8 mouse cellular contexts compared by ENCODE assay signal in the genomic region with DNA sequence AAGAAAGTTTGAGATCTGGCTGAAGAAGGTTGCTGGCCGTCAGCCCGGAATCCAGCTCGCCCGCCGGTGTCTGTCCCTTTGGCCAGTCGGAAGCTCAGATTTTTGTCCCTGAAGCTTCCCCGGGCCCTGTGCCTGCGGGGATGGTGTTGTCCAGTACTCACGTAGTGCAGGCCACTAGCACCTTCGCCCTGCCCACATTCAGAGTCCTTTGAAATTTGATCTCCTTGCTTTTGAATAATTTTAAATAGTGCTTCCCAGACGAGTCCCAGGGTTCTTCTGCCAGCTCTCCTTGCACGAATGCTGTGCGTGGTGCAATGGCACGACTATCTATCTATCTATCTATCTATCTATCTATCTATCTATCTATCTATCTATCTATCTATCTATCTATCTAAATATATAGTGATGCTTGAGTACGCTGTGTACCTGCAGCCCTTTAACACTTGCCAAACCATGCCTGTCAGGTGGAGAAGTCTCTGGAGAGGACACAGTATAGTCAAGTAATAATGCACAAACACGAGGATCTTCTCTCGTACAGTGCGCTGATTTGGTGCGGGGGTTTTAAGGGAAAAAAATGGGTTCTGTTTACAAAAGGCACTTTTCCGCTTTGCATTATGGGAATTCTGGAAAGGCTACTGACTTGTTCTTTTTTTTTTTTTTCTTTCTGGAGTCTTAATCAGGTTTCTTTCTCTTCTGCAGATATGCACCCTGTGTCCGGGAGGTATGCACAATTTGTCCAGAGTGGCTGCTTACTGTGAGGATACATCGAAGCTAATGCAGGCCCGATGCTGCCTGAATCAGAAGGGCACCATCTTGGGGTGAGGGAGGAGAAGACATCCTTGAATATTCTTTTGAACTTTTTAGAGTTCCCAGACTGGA. TPM values are rescaled to one million over a fixed set of nuclear protein-coding genes. Genes with fewer than 3 reads are reported as not detected.
DNase-seq lines count a peak whose midpoint lies in the region; ATAC-seq lines count a peak whose summit lies in the region.

A gene (minus strand): TSS at position 162 of the 879 bp plus-strand sequence.

- H3K4me2 ChIP-seq in limb, embryonic 11.5 days (ENCODE audit: low read depth, severe bottlenecking), result peak within 1 kb of the TSS; percentile 65
- peak within 1 kb of the TSS; percentile 79 for H3K4me2 ChIP-seq in midbrain, embryonic 12.5 days (replicated peaks)

- H3K4me3 ChIP-seq in limb, embryonic 11.5 days (ENCODE audit: low read depth, low read length), result peak within 1 kb of the TSS; percentile 68
- peak within 1 kb of the TSS; percentile 56 for H3K4me3 ChIP-seq in midbrain, embryonic 12.5 days

- H3K9ac ChIP-seq in limb, embryonic 11.5 days (ENCODE audit: low read length), result peak within 1 kb of the TSS; percentile 89
- peak within 1 kb of the TSS; percentile 85 for H3K9ac ChIP-seq in midbrain, embryonic 12.5 days (replicated peaks)

- no peaks in the 10 kb centered on the region for H3K27me3 ChIP-seq in limb, embryonic 11.5 days (ENCODE audit: control insufficient read depth, insufficient read depth, low read length)
- H3K27me3 ChIP-seq in midbrain, embryonic 12.5 days, result no peaks in the 10 kb centered on the region

- ATAC-seq in granulocyte monocyte progenitor cell, adult 5-6 weeks (replicated peaks; ENCODE audit: poor library complexity, severe bottlenecking), result peak; percentile 28
- ATAC-seq in limb, embryonic 11.5 days (ENCODE audit: insufficient number of reproducible peaks, low FRiP score, low TSS enrichment, low read depth), result peak; percentile 24; the same call in 1 of the 2 replicates
- ATAC-seq in midbrain, embryonic 12.5 days (ENCODE audit: low FRiP score, low read depth), result peak; percentile 18

- DNase-seq in urinary bladder, adult 18-20 months (ENCODE audit: low spot score in 2 of 2), result peak; percentile 24 to 25
- no peak for DNase-seq in urinary bladder, postnatal 4 days (ENCODE audit: low spot score in 2 of 2)
- peak; percentile 62 to 63 for DNase-seq in cerebellum, postnatal 14 days
- DNase-seq in kidney, adult 11 months, result peak; percentile 39
- peak; percentile 68 for DNase-seq in limb, embryonic 11.5 days (ENCODE audit: low spot score)
- peak; percentile 23 to 64 for DNase-seq in spleen, postnatal 10 days (ENCODE audit: low spot score in 2 of 2)

- 0 out of 2 replicates have a peak, but pooled peaks cover 5% of the 10 kb centered on the region for H3K4me1 ChIP-seq in limb, embryonic 11.5 days (ENCODE audit: control insufficient read depth, insufficient read depth, low read length)
- peaks cover 10% of the 10 kb centered on the region for H3K4me1 ChIP-seq in midbrain, embryonic 12.5 days

- no peaks in the 10 kb centered on the region for H3K36me3 ChIP-seq in limb, embryonic 11.5 days (ENCODE audit: control insufficient read depth, insufficient read depth, low read length)
- H3K36me3 ChIP-seq in midbrain, embryonic 12.5 days, result peaks cover 7% of the 10 kb centered on the region; the same call in 1 of the 2 replicates

- H3K27ac ChIP-seq in limb, embryonic 11.5 days (replicated peaks; ENCODE audit: low read depth, low read length), result peak within 1 kb of the TSS; percentile 85
- peak within 1 kb of the TSS; percentile 94 for H3K27ac ChIP-seq in midbrain, embryonic 12.5 days (replicated peaks)

- no peaks in the 10 kb centered on the region for H3K9me3 ChIP-seq in limb, embryonic 11.5 days (ENCODE audit: control insufficient read depth, low read length)
- H3K9me3 ChIP-seq in midbrain, embryonic 12.5 days, result no peaks in the 10 kb centered on the region

- under 1% methylated on average over 23 of the region's 23 CpGs for WGBS in limb, embryonic 11.5 days
- under 1% methylated on average over 23 of the region's 23 CpGs for WGBS in midbrain, embryonic 12.5 days

RNA-seq across cellular contexts. Expression of the gene that starts here (rescaled TPM):
- 7.2 and 7.9 TPM in 2 replicates for total RNA-seq in granulocyte monocyte progenitor cell, adult 5-6 weeks (2014; fragmentation: Nextera tagmentation)
- 5.8 and 8.8 TPM in 2 replicates for total RNA-seq in granulocyte monocyte progenitor cell, adult 5-6 weeks (2017)
- 8.0 and 8.6 TPM in 2 replicates for polyA plus RNA-seq in limb, embryonic 11.5 days (2014; fragmentation: Nextera tagmentation; extraction: Ambion mirVana)
- polyA plus RNA-seq in midbrain, embryonic 12.5 days (2016; fragmentation: Nextera tagmentation; extraction: Ambion mirVana), result 11.7 and 12.9 TPM in 2 replicates

Comparison
In these comparisons a context has a peak if more than half of its experiments do, and no peak if none do; other contexts are left out.
1. DNase-seq: peak in urinary bladder, adult 18-20 months (2 of 2), cerebellum, postnatal 14 days (2 of 2), kidney, adult 11 months (single experiment), limb, embryonic 11.5 days (single experiment) and spleen, postnatal 10 days (2 of 2); none in urinary bladder, postnatal 4 days (0 of 2).
2. Peak in every context shown above with its lines, with median percentiles within 50 percentile points of each other: ATAC-seq.